Mouse (Mus musculus) neural tube, embryonic 14.5 days (tissue): ENCODE measurements at regions not wholly inside any gene's neighbourhood (a gene's known extent, or its start where the extent isn't known, plus 50 kb on each side); places are given as distances from the start of the nearest gene placed in this dataset.
A peak's percentile ranks its signal among the peaks of the same experiment; 100 is the strongest.

Source experiments
- ATAC-seq: fragments of 200-750 bp; cut with Nextera tagmentation; 2 replicates; pipeline ENCODE4 v1.8.0; 2017; ENCODE audit warnings: low read depth, mild to moderate bottlenecking, moderate TSS enrichment, moderate library complexity
- H3K27ac ChIP-seq: fragments of 300-500 bp; sonication (generic); 2 replicates; pipeline ENCODE4 v1.5.1; 2014; ENCODE audit warnings: low read depth, mild to moderate bottlenecking, control low read depth, low read length, moderate library complexity, mixed read lengths
- H3K27me3 ChIP-seq: fragments of 300-500 bp; sonication (generic); 2 replicates; pipeline ENCODE4 v1.6.1; 2014; ENCODE audit warnings: low read length; ENCODE audit not compliant: control insufficient read depth, insufficient read depth
- H3K36me3 ChIP-seq: fragments of 300-500 bp; sonication (generic); 2 replicates; pipeline ENCODE4 v1.6.1; 2014; ENCODE audit warnings: low read length, mixed read lengths; ENCODE audit not compliant: control insufficient read depth, insufficient read depth
- H3K4me1 ChIP-seq: fragments of 300-500 bp; sonication (generic); 2 replicates; pipeline ENCODE4 v1.6.1; 2014; ENCODE audit warnings: low read length; ENCODE audit not compliant: control insufficient read depth, insufficient read depth
- H3K4me2 ChIP-seq: fragments of 300-500 bp; sonication (generic); 2 replicates; pipeline ENCODE4 v1.6.1; 2014; ENCODE audit warnings: mild to moderate bottlenecking, low read depth, low read length, control low read depth
- H3K4me3 ChIP-seq: fragments of 300-500 bp; sonication (generic); 2 replicates; pipeline ENCODE4 v1.5.1; 2014; ENCODE audit warnings: low read depth, low read length, control low read depth, mixed read lengths
- H3K9ac ChIP-seq: fragments of 300-500 bp; sonication (generic); replicated peaks from 2 replicates; pipeline ENCODE4 v1.6.1; 2014; ENCODE audit warnings: low read depth, mild to moderate bottlenecking, control low read depth, low read length, mixed read lengths
- H3K9me3 ChIP-seq: fragments of 300-500 bp; sonication (generic); 2 replicates; pipeline ENCODE4 v1.6.1; 2016; ENCODE audit warnings: low read length; ENCODE audit not compliant: control insufficient read depth
- WGBS: fragments of 180-500 bp; shearing (Covaris S2); extraction: QIAGEN DNeasy Blood & Tissue Kit; methylation state at CpG from one replicate; pipeline ENCODE4 v1.1.7; 2014; 5-methylcytosine and 5-hydroxymethylcytosine counted together

GRCm38 (mm10) chr10:109427878-109428277 lies 417.1 kb upstream of the Syt1 start:
- 86% methylated on average over 3 of the region's 3 CpGs for WGBS

GRCm38 (mm10) chr10:109407011-109407410 lies 396.2 kb upstream of the Syt1 start:
- Histone ChIP-seq H3K9ac (no peak overlapping the region), H3K27me3 (no peaks in the 10 kb centered on the region), H3K27ac (no peak overlapping the region), H3K4me1 (no peaks in the 10 kb centered on the region), H3K9me3 (no peaks in the 10 kb centered on the region), H3K36me3 (no peaks in the 10 kb centered on the region), H3K4me2 (no peak overlapping the region), H3K4me3 (no peak overlapping the region)
- no peak for ATAC-seq
- WGBS = 84% methylated on average over 3 of the region's 3 CpGs

More at GRCm38 (mm10) chr10:109427878-109428277, 417.1 kb upstream of the Syt1 start:
- Histone ChIP-seq H3K36me3 (no peaks in the 10 kb centered on the region), H3K4me3 (no peak overlapping the region), H3K27me3 (no peaks in the 10 kb centered on the region), H3K4me2 (no peak overlapping the region), H3K4me1 (no peaks in the 10 kb centered on the region), H3K9ac (no peak overlapping the region), H3K9me3 (no peaks in the 10 kb centered on the region), H3K27ac (no peak overlapping the region)
- no peak for ATAC-seq

- H3K27me3 ChIP-seq = no peaks in the 10 kb centered on the region
- H3K27ac ChIP-seq = no peak overlapping the region
- no peak overlapping the region for H3K4me2 ChIP-seq
- H3K36me3 ChIP-seq = no peaks in the 10 kb centered on the region
- no peaks in the 10 kb centered on the region for H3K9me3 ChIP-seq
- H3K4me1 ChIP-seq = no peaks in the 10 kb centered on the region
- ATAC-seq = peak; percentile 68; the same call in 1 of the 2 replicates
- no peak overlapping the region for H3K4me3 ChIP-seq
- WGBS = 64% methylated on average over 6 of the region's 6 CpGs
- no peak overlapping the region for H3K9ac ChIP-seq
Measured at GRCm38 (mm10) chr10:109405116-109405685, 394.4 kb upstream of the Syt1 start.

- Histone ChIP-seq H3K9ac (no peak overlapping the region), H3K27ac (no peak overlapping the region), H3K4me3 (no peak overlapping the region), H3K9me3 (no peaks in the 10 kb centered on the region), H3K4me2 (no peak overlapping the region), H3K36me3 (no peaks in the 10 kb centered on the region), H3K4me1 (no peaks in the 10 kb centered on the region), H3K27me3 (no peaks in the 10 kb centered on the region)
- 43% methylated on average over 4 of the region's 4 CpGs for WGBS
- ATAC-seq = 0 out of 2 replicates have a peak, but pooled peaks have one; percentile 44
Measured at GRCm38 (mm10) chr10:109383758-109384157, 373.0 kb upstream of the Syt1 start.

GRCm38 (mm10) chr10:109378846-109379245 lies 368.1 kb upstream of the Syt1 start:
- ATAC-seq = no peak
- H3K4me1 ChIP-seq = no peaks in the 10 kb centered on the region

GRCm38 (mm10) chr10:109360161-109360560 lies 349.4 kb upstream of the Syt1 start:
- H3K4me1 ChIP-seq = no peaks in the 10 kb centered on the region
- H3K27ac ChIP-seq = no peak overlapping the region
- no peaks in the 10 kb centered on the region for H3K9me3 ChIP-seq
- H3K27me3 ChIP-seq = no peaks in the 10 kb centered on the region
- no peaks in the 10 kb centered on the region for H3K36me3 ChIP-seq
- WGBS = 46% methylated on average over 1 of the region's 1 CpGs
- H3K9ac ChIP-seq = no peak overlapping the region
- no peak overlapping the region for H3K4me2 ChIP-seq
- no peak for ATAC-seq
- H3K4me3 ChIP-seq = no peak overlapping the region

More at GRCm38 (mm10) chr10:109378846-109379245, 368.1 kb upstream of the Syt1 start:
- Histone ChIP-seq H3K27ac (no peak overlapping the region), H3K9me3 (no peaks in the 10 kb centered on the region), H3K9ac (no peak overlapping the region), H3K4me3 (no peak overlapping the region), H3K4me2 (no peak overlapping the region), H3K36me3 (no peaks in the 10 kb centered on the region), H3K27me3 (no peaks in the 10 kb centered on the region)
- 87% methylated on average over 4 of the region's 4 CpGs for WGBS

GRCm38 (mm10) chr10:109358812-109359211 lies 348.0 kb upstream of the Syt1 start:
- Histone ChIP-seq H3K36me3 (no peaks in the 10 kb centered on the region), H3K4me2 (no peak overlapping the region), H3K9ac (no peak overlapping the region), H3K4me3 (no peak overlapping the region), H3K9me3 (no peaks in the 10 kb centered on the region), H3K4me1 (no peaks in the 10 kb centered on the region), H3K27ac (no peak overlapping the region), H3K27me3 (no peaks in the 10 kb centered on the region)
- 59% methylated on average over 6 of the region's 6 CpGs for WGBS
- no peak for ATAC-seq

- H3K27me3 ChIP-seq = no peaks in the 10 kb centered on the region
- no peak overlapping the region for H3K4me3 ChIP-seq
- H3K4me1 ChIP-seq = no peaks in the 10 kb centered on the region
- no peak overlapping the region for H3K4me2 ChIP-seq
- no peak overlapping the region for H3K9ac ChIP-seq
- no peak overlapping the region for H3K27ac ChIP-seq
- 90% methylated on average over 7 of the region's 7 CpGs for WGBS
- no peaks in the 10 kb centered on the region for H3K36me3 ChIP-seq
- no peak for ATAC-seq
- no peaks in the 10 kb centered on the region for H3K9me3 ChIP-seq
Measured at GRCm38 (mm10) chr10:109332846-109333386, 322.1 kb upstream of the Syt1 start.

- Histone ChIP-seq H3K9ac (no peak overlapping the region), H3K9me3 (no peaks in the 10 kb centered on the region)
- 83% methylated on average over 6 of the region's 6 CpGs for WGBS
Measured at GRCm38 (mm10) chr10:109309286-109309685, 298.5 kb upstream of the Syt1 start.

More at GRCm38 (mm10) chr10:109309286-109309685, 298.5 kb upstream of the Syt1 start:
- Histone ChIP-seq H3K4me3 (no peak overlapping the region), H3K4me1 (no peaks in the 10 kb centered on the region), H3K4me2 (no peak overlapping the region), H3K27me3 (no peaks in the 10 kb centered on the region), H3K27ac (no peak overlapping the region), H3K36me3 (no peaks in the 10 kb centered on the region)
- ATAC-seq = no peak
